Mouse (Mus musculus) urinary bladder, postnatal 25 days (tissue): ENCODE results near the gene Hs3st2.
A peak's percentile ranks its signal among the peaks of the same experiment; 100 is the strongest.
"Not testable (repeated sequence)": the region's sequence is repeated elsewhere in the genome, so short reads cannot be mapped to it uniquely, and the experiment has no call there.

Source experiments
- DNase-seq: peaks from one replicate; pipeline ENCODE4 v3.0.0; 2022; ENCODE audit warnings: low spot score

Gene Hs3st2

DNA sequence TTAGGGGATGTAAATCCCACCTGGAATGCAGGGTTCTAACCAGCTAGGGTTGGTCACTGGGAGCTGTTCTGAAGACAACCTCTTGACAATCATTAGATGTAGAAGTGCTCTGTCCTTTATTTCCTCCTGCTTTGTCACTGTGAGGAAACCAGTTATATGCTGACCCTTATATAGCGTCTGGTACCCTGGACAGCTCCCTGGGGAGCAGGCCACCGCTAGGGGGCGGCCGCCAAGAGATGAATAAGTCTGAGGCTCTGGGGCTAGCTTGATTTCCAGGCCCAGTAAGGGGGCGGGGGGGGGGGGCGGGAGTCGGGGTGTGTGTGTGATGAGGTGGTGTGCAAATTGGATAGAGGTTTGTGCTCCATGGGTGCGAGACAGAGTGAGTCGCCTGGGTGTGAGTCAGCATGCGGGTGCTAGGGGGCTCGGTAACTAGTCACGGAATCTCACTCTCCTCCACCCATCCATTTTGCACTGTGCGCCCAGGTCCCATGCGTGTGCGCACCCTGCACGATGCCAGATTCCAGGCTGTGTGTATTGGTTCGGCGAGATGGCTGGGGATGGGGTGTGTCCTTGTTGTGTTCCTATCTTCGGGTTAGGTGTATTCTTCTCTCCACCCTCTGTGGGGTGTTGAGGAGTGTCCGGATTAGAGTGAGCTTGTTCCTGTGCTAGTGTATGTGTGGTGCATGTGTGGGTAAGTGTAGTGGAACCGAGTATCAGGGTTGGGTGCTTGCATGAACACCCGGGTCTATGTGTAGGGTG lies at the start of gene Hs3st2:
Gene Hs3st2 (plus strand): TSS at position 635 of the 759 bp plus-strand sequence.
- DNase-seq = peak; percentile 30

DNA sequence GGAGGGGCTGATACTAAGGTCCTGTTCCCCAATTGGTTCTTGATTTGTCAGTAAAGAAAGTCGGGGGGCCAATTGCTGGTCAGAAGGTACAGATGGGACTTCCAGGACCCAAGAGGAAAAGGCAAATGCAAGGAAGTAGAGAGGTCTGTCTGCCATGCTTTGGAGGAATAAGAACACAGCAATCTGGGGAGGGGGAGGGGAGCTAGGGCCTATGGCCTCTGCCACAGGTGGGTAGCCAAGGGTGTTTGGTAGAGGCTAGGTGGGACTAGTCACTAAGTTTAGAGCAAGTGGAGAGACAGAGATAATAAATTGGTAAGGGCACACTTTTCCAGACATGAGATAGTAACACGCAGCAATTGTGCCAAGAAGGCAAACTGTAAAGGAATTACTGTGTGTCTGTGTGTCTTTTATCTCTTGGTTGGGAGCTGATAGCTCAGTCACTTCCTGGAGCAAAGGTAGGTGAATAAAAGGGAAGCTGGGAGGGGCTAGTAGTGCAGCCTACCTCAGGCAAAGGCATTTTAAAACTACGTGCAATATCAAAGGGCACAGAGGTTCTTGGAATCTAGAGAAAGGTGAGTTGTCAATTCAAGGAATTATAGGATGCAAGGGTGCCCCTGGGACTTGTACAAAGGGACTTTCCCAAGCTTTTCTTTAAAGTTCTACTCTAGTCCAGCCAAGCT lies 43.2 kb upstream of the Hs3st2 start:
- DNase-seq = no peak

DNA sequence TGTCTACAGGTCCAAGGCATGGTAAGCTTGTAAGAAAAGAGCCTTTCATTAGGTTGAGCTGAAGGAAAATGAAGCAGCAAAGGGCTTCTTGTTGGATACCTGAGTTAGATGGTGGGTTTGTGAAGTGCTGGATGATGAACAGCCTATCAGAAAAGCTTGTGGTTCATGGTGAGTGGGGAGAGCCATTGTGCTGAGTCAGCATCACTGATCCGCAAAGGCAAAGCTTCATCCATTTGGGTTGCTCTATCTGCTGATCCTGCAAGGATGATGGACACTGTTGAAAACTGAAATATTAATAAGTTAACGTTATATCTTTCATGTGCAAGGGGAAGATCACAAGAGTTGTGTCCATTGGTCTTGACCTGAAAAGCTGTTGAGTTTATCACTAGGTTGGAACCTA lies 40.0 kb upstream of the Hs3st2 start:
- no peak for DNase-seq

DNA sequence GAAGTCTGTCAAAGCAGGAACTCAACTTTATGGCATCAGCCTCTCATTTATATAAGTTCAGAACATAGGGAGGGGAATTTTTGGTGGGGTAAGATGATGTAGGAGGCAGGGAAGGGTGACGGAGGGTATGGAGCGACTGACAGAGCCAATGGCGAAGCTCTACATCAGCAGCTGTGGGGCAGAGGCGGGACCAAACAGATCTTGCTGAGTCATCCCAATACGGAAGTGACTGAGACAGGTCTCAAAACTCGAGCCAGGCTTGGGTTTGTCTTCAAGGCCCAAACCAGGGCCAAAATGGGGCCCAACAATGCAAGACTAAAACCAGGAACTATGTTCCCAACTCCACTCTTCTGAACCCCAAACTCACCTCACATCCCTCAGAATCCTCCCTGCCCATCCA lies 30.2 kb upstream of the Hs3st2 start:
- DNase-seq = not testable (repeated sequence)

DNA sequence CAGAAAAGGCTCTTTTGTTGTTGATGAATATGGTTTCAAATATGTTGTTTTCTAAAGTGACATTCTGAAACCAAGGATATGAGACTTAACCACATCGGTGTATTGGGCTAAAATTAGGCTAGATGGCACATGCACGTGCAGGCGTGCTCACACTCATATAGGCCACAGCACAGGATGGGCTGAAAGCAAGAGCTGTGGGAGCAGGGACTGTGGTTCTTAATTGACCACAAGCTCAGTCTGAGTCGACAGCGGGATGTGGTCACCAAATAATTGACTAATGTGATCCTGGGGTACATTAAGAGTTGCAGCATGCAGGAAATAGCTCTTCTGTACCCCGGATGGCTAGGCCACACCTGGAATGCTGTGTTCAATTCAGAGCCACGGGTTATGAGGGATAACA lies 26.1 kb upstream of the Hs3st2 start:
- DNase-seq = no peak

DNA sequence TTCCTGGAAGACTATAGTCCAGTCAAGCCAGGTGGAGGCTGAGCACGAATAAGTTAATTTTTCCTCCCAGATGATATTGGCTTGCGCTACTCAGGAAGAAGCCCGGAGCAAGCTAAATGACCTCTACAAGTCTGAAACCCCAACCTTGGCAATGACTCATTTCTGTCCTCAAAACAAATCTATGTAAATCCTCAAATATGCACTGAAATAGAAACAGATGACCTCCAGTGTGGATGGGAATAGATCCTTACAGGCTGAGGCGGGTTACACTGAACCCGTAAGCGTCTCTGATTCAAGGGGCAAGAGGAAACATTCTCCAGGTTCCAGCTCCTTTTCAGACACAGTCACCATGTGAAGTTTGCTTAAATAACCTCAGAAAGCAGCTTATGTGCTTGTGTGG lies 24.5 kb upstream of the Hs3st2 start:
- no peak for DNase-seq

DNA sequence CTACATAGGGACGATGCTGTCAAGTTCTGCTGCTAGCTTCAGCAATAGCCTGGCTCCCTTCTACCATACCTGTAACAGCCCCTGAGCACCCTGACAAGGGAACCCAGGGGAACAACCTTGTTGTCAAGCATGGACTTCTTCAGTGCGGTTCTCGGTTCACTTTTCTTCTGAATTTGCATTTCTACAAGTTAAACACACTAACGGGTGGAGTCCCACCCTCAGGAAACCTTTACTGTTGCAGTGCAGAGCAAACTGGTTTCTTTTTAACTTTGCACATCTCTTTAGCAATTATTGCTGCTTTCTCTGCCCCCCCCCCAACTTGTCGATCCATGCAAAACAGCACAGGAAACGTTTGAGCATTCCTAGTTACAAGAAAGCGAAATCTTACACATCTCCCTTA lies 19.7 kb upstream of the Hs3st2 start:
- no peak for DNase-seq

DNA sequence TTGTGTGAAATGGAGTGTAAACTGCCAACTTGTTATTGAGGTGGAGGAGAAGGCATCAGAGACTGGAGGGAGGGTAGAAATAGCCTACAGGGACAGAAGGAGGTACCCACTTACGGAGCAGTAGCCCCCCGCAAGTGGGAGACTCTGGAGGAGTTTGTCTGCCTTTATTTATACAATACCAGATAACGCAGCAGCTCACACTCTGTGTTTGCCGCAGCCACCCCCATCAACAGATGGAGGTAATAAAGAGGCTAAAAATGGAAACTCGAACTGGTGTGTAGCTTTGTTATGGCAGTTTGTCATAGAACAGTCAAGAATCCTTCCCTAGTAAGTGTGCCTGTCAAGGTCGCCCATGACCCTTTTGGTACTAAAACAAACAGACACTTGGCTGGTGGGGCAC lies 16.2 kb upstream of the Hs3st2 start:
- no peak for DNase-seq

DNA sequence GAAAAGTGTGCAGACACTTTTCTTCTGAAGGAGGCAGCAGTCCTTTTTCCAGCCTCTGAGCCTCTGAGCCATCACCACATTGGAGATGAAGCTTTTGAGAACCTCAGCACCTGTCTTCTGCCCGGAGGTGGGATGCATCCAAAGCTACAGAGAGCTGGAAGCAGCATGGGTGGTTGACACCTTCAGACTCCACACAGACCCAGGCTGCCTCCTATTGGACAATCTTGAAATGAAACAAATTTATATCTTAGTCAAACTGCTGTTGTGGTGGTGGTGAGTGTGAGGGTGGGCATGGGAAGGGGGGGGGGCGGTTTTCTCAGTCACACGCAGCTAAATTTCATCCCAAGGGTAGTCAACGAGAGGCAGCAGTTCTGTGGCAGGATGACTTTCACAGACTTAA lies 12.7 kb upstream of the Hs3st2 start:
- DNase-seq = no peak

DNA sequence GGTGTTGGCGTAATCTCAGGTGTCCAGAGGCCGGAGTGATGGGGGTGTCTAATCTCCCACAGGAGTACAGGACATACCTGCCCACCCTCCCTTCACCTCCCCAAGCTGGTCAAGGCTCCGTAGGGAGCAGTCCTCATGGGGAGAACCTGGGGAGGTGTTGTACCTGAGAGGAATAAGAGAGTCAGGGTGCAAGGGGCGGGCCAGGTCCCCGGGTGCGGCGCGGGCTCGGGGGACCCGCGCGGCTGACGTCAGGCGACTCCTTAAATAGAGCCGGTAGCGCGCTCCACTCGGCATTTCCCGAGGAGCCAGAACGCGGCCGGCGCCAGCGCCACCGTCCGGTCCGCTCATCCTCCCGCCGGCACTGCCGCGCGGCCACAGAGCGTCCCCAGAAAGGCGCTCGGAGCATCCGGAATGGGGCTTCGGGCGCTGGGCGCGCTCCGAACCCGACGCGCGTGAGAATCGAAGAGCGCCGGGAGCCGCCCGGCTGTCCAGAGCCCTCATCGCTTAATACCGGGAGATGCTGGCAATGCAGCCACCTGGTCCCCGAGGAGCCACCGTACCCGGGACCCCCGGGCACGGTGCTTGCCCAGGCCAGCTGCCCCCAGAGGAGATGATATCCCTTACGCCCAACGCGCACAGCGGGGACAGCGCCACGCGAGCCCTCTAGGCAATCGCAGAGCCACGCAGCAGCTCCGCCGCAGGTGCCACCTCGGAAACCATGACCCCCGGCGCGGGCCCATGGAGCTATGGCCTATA lies 503 bp downstream of the Hs3st2 start:
- no peak for DNase-seq

DNA sequence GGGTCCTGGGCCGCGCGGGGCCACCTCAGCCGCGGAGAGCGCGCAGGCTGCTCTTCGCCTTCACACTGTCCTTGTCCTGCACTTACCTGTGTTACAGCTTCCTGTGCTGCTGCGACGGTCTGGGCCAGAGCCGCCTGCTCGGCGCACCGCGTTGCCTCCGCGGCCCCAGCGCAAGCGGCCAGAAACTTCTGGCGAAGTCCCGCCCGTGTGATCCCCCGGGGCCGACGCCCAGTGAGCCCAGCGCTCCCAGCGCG lies 1.0 kb downstream of the Hs3st2 start:
- DNase-seq = no peak

DNA sequence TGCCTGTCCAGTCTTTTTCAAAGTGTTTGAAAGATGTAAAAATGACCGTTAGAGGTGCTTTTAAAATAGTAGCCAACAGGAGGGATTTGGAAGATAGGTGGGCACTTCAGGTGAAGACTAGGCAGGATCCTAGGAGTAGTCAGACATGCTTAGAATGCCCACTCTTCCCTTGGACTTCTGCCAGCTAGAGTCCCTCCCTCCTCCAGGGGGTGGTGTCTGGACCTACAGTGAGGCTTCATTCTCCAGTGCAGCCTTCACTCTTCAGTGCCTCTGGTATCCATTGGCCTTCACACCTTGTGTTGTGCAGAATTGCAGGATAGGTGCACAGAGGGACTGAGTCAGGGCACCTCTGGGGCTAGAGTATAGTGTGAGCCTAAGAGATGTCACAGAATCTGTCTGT lies 2.2 kb downstream of the Hs3st2 start:
- no peak for DNase-seq

DNA sequence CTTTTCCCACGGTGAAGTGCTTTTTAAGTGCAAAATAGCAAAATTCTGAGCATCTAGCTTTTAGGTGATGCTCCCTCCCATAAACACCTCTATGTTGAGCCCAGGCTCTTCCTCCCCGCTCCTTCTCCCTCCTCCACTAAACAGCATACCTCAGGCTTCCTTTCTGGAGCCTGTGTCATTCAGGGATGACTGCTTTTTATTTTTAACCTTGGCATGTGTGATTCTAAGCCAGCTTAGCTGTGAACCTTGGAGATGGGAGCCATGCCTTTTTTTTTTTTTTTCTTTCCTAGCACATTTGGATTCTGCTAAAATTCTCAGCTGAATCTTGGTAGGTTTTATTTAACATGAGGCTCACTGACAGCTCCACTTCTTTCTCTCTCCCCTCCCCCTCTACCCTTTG lies 3.2 kb downstream of the Hs3st2 start:
- DNase-seq = no peak

DNA sequence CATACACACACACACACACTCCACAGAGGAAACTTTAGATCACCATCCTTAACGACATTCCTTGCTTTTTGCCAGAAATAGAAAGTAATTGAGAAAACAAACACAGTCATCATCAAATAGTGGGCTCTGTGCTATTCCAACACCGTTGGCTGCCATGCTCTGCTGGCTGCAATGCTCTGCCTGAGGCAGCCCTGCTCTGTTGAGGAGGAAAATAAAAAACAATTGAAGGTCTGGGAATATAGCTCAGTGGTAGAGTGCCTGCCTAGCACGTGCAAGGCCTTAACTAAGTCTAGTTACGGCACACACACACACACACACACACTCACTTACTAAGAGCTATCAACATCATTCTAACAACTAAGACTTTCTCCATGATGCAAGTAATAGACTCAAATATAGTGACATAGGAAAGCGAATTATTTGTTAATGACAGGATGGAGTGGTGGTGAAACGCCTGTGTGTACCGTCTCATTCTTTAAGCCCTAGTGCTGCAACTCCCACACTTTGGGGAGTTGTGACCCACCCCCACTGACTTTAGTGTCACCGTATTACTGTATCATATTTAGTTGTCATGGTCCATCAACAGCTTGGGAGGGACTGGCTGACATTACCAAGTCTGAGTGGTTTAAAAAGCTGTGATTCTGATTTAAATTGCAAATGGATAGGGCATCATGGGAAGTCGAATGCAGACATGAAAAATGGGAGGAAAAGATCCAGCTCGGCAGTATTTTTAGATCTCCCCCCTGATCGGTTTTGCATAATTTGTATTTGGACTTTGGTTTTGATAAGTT lies 19.3 kb downstream of the Hs3st2 start:
- no peak for DNase-seq

DNA sequence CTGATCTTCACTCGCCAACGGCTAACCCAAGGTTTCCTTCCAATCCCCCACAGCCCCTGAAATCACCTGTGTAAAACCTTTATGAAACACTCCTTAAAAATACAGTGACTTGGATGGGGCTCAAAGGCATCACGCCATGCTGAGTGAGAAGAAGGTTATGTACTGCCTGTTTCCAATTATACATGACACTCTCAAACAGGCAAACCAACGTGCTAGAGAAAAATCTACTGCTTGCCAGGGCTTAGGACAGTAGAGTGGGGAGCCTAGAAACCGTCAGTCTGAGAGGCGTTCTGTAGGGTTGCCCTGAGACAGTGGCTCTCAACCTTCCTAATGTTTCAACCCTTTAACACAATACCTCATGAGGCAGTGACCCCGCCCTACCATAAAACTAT lies 19.8 kb downstream of the Hs3st2 start:
- DNase-seq = no peak

DNA sequence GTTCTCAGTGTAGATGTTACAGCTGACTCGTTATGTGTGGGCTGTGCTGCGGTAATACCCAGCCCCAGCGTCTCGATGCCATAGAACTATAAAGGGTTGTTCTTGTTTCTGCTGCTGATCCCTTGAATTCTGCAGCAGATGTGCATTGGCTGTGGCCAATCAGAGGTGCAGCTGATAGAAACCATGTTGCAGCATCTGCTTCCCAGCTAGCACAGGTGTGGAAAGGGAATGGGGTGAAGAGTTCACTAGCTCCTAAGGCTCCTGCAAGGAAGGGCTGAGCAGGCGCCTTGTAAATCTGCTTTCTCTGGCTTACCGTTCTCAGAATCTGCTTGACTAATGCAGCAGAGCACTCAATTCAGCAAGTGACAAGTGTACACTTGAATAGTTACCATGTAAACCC lies 45.2 kb downstream of the Hs3st2 start:
- DNase-seq = no peak

DNA sequence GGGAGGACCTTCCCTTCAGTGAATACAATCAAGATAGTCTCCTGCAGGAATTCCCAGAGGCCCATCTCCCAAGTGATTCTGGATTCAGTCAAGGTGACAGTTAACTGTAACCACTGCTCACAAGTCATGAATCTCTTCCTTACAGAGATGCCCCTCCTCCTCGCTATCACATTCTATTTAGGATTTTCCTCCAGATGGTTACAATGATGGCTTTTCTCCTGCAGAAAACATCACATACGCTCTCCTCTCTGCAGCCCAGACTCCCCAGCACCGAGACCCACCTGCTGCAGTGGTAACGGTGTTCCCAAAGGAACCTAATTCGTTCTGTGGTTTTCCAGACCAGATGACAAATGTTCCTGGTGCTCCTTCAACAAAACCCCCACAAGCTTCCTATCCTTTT lies 49.5 kb downstream of the Hs3st2 start:
- no peak for DNase-seq

DNA sequence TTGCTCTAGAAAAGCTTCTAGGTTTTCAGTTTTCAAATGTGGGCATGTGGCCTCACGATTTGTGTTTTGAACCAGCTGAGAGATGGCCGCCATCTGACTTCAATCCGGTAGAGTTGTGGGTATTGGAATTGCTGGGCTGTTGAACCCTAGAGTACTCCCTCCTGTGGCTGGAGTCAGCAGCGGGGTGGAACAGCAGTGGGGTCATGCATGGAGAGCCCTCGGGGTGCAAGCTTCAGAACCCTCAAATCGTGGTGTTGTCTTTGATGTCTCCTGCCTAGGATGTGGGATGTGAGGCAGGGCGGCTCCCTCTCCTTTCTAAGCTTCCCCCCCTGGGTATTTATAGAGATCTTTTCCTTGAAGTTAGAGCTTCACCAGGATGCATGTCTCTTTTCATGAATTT lies 52.7 kb downstream of the Hs3st2 start:
- no peak for DNase-seq

DNA sequence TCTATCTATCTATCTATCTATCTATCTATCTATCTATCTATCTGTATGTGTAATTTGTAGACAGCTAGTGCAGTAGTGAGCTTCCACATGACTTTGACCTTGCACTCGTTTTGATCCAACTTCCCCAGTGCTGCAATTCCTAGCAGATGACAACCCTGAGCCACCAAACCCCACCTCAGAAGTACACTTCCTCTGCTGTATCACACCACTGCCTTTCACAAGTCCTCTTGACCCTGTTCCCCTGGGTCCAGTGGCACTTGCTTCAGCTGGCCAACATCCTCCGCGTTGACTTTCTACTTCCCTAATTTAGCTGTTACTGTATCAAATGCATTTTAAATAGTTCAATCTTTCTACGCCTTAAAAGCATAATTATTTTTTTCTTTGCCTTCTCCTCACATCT lies 54.6 kb downstream of the Hs3st2 start:
- no peak for DNase-seq

DNA sequence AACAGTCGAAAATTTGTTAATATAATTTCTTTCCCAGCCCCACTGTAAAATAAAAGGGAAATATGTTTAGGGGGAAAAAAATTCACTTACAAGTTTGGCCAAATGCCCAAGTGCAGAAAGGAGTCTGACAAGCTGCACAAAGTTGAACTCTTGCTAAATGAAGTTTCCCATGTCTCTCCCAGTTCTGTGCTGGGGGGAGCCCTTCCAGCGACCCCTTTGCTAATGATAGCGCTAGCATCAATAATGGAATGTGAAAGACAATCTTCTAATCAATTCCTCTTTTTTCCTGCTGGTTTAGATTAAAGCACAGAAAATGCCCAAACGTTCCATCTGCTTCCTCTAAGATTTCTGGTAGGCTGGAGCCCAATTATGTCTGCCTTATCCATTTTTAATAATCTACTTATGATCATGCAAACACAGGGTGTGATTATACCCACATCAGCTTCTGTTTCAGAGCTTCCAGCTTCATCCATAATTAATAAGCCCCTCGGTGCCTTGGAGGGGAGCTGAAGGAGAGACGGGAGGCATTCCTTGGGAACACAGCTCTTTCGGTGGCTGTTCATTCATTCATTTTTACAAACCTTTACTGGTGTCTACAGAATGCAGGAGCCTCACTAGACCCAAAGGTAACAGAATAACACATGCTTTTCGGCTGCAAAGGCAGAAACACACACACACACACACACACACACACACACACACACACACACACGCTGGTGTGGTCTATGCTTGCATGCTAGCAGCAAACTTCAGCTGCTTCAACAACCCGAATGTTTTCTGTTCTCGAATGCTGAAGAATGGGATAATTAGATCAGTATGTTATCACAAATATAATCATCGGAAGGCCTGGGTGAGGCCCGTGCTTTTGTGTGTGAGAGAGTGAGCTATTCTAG lies 59.5 kb downstream of the Hs3st2 start:
- DNase-seq = no peak

DNA sequence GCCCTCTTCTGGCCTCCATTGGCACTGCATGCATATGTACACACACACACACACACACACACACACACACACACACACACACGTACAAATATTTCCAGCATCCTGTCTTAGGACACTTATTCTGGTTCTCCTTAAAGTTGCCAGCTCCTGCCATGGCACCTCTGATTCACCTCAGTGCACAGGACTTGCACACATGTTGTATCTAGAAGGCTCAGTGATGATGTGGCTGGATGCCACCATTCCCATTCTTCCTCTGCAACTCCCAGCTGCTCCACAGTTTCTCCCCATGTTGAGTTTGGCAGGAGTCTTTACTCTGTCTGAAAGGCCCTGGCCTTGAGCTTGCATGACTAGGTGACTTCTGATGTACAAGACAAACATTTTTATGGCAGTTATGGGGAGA lies 65.1 kb downstream of the Hs3st2 start:
- DNase-seq = no peak

DNA sequence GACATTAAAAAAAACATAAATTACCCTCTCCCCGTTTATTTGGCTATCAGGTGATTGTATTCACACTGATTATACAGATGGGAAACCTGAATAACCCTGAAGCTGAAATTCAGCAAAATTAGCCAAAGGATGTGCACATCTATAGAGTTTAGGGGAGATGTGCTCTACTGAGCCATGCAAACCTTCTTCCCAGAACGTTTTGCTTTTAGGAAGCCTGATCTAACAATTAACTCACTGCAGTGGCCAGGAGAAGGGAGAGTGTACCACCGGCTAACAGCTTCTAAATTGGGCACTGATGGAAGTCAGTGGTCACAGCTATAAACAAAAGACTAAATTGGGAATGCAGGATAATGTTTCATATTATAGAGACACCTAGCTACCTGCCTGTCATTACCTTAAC lies 66.4 kb downstream of the Hs3st2 start:
- no peak for DNase-seq
